Mouse (Mus musculus): ENCODE measurements at regions not wholly inside any gene's neighbourhood (a gene's known extent, or its start where the extent isn't known, plus 50 kb on each side); places are given as distances from the start of the nearest gene placed in this dataset.
A peak's percentile ranks its signal among the peaks of the same experiment; 100 is the strongest.

GRCm38 (mm10) chr10:17201427-17201745 lies 521.6 kb upstream of the Cited2 start:
- Histone ChIP-seq H3K4me2 (no peak overlapping the region), H3K27me3 (no peaks in the 10 kb centered on the region), H3K36me3 (no peaks in the 10 kb centered on the region), H3K9me3 (replicated peaks) (no peaks in the 10 kb centered on the region), H3K9ac (no peak overlapping the region), H3K27ac (no peak overlapping the region), H3K4me3 (replicated peaks) (no peak overlapping the region), H3K4me1 (no peaks in the 10 kb centered on the region)
- 88% methylated on average over 1 of the region's 1 CpGs for WGBS
- ATAC-seq (replicated peaks; ENCODE audit: low FRiP score), result no peak

- no peak for ATAC-seq (replicated peaks; ENCODE audit: low FRiP score)
- Histone ChIP-seq H3K27ac (no peak overlapping the region), H3K4me2 (no peak overlapping the region), H3K4me1 (no peaks in the 10 kb centered on the region), H3K9me3 (replicated peaks) (no peaks in the 10 kb centered on the region), H3K27me3 (no peaks in the 10 kb centered on the region), H3K9ac (no peak overlapping the region), H3K36me3 (no peaks in the 10 kb centered on the region), H3K4me3 (replicated peaks) (no peak overlapping the region)
- WGBS, result 35% methylated on average over 4 of the region's 4 CpGs
These were observed 520.2 kb upstream of the Cited2 start for GRCm38 (mm10) chr10:17202556-17203415.

DNA sequence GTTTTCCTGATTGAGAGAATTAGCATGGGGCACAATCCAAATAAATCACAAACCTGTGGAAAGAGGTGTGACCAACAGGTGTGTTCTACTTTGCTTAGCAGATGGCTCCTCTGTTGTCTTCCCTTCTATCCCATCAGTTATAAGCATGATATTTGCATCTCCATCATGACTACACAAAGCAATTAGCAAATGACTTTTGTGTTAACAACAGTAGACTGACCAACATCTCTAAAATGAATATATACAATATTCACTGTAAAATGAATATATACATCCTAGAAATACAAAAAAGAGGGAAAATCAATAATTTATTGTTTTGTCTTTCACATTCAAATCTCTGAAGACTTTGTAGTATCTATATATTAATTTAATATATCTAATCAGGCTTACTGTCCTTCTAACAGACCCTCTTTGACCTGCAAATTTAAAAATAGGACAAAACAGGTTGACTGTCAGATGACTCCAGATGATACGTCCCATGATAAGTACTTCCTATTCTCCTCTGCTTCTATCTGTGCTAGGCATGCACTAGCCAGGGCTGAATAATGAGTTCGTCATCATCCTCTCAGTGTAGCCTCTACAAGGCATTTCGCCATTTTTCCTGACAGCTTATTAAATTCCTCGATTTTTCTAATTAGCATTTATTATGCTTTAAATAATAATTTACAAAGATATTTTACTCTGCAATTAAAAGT lies 519.5 kb upstream of the Cited2 start:
- 86% methylated on average over 4 of the region's 4 CpGs for WGBS
- H3K9ac ChIP-seq, result no peak overlapping the region
- no peak overlapping the region for H3K4me2 ChIP-seq
- ATAC-seq (replicated peaks; ENCODE audit: low FRiP score), result no peak
- H3K4me3 ChIP-seq (replicated peaks), result no peak overlapping the region
- H3K27me3 ChIP-seq, result no peaks in the 10 kb centered on the region
- H3K9me3 ChIP-seq (replicated peaks), result no peaks in the 10 kb centered on the region
- no peaks in the 10 kb centered on the region for H3K4me1 ChIP-seq
- no peak overlapping the region for H3K27ac ChIP-seq
- H3K36me3 ChIP-seq, result no peaks in the 10 kb centered on the region

GRCm38 (mm10) chr10:17204153-17204552 lies 518.9 kb upstream of the Cited2 start:
- Histone ChIP-seq H3K4me1 (no peaks in the 10 kb centered on the region), H3K9me3 (replicated peaks) (no peaks in the 10 kb centered on the region), H3K9ac (no peak overlapping the region), H3K4me2 (no peak overlapping the region), H3K4me3 (replicated peaks) (no peak overlapping the region), H3K27me3 (no peaks in the 10 kb centered on the region), H3K36me3 (no peaks in the 10 kb centered on the region), H3K27ac (no peak overlapping the region)
- ATAC-seq (replicated peaks; ENCODE audit: low FRiP score), result no peak
- WGBS, result 94% methylated on average over 1 of the region's 1 CpGs

DNA sequence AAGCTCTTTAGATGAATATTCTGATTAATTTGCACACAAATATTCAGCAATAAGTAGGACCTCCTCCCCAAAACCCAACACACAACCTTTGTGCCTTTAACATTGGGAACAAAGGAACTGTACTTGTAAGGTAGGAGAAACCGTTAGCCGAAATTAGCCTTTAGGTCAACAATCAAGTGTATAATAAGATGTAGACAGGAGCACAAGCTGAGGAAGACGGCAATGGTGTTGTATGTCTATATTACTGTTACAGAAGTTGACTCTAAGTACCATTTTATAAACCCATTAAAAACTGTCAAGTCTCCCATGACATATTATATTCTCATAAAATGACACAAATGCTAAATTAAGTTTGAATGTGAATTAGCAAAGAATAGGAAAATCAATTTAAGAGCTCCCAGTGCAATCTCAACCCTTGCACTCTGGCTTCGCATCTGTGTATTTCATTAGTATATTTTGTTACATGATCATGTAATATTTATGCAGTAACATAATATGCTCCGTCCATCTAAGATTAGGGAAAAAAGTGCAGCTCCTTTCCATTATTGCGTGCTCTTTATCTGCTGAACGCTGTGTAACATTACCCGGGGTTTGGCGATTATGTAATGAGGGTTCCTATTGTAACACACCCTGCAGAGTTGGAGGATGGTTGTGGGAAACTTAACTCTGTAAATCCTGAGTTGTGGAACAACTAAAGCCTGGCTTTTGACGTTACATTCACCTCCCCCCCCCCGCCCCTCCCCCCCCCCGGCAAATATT lies 510.3 kb upstream of the Cited2 start:
- Histone ChIP-seq H3K27ac (no peak overlapping the region), H3K9me3 (replicated peaks) (no peaks in the 10 kb centered on the region), H3K27me3 (no peaks in the 10 kb centered on the region), H3K36me3 (no peaks in the 10 kb centered on the region), H3K4me1 (peaks cover 5% of the 10 kb centered on the region; the same call in 1 of the 2 replicates), H3K4me2 (peak overlapping the region; percentile 30), H3K9ac (no peak overlapping the region), H3K4me3 (replicated peaks) (no peak overlapping the region)
- peak; percentile 79 for ATAC-seq (replicated peaks; ENCODE audit: low FRiP score)
- WGBS, result 30% methylated on average over 11 of the region's 12 CpGs

DNA sequence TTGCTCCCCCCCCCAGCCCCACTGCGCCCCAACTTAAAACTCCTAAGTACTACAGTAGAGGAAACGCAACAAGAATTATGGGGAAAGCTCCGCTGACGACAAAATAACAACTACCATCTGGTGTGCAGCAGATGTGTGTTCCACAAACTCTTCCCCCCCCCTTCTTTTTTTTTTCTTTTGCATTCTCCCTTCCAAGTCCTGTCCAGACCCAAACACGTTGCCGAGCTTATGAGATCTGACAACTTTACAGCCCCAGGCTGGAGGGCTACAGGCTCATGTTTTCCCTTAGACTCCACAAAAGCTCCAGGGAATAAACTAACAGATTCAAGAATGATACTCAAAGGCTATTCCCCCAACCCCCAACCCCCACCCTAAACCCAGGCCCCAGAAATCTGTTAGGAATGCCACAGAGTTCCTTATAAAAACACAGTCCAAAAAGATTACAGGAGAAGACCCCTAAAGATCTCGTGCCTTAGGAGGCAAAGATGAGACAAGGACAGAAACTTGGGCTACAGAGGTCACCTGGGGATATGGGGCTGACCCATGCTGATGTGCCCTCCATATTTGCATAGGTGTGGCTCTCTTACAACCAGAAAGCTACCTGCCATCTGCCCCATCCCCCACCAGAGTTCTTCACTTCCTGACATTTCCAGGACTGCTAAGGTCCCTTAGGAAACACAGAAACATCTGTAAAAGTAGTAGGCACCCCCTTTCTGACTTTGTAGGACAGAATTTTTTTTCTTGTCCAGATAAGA lies 509.5 kb upstream of the Cited2 start:
- no peaks in the 10 kb centered on the region for H3K9me3 ChIP-seq (replicated peaks)
- 20% methylated on average over 7 of the region's 7 CpGs for WGBS
- peak; percentile 75 for ATAC-seq (replicated peaks; ENCODE audit: low FRiP score)
- peaks cover 5% of the 10 kb centered on the region; the same call in 1 of the 2 replicates for H3K4me1 ChIP-seq
- H3K9ac ChIP-seq, result no peak overlapping the region
- H3K4me3 ChIP-seq (replicated peaks), result no peak overlapping the region
- H3K27me3 ChIP-seq, result no peaks in the 10 kb centered on the region
- peak overlapping the region; percentile 56; the same call in 1 of the 2 replicates for H3K27ac ChIP-seq
- peak overlapping the region; percentile 30 for H3K4me2 ChIP-seq
- no peaks in the 10 kb centered on the region for H3K36me3 ChIP-seq

GRCm38 (mm10) chr10:17214065-17214440 lies 509.0 kb upstream of the Cited2 start:
- Histone ChIP-seq H3K4me1 (peaks cover 5% of the 10 kb centered on the region; the same call in 1 of the 2 replicates), H3K9ac (no peak overlapping the region), H3K4me2 (no peak overlapping the region), H3K9me3 (replicated peaks) (no peaks in the 10 kb centered on the region), H3K27me3 (no peaks in the 10 kb centered on the region), H3K4me3 (replicated peaks) (no peak overlapping the region), H3K27ac (0 out of 2 replicates have a peak overlapping the region, but pooled peaks have one; percentile 56), H3K36me3 (no peaks in the 10 kb centered on the region)
- no peak for ATAC-seq (replicated peaks; ENCODE audit: low FRiP score)
- 51% methylated on average over 2 of the region's 2 CpGs for WGBS

- H3K9ac ChIP-seq, result no peak overlapping the region
- H3K4me1 ChIP-seq, result peaks cover 5% of the 10 kb centered on the region; the same call in 1 of the 2 replicates
- no peak overlapping the region for H3K4me2 ChIP-seq
- no peak for ATAC-seq (replicated peaks; ENCODE audit: low FRiP score)
- no peaks in the 10 kb centered on the region for H3K9me3 ChIP-seq (replicated peaks)
- H3K27me3 ChIP-seq, result no peaks in the 10 kb centered on the region
- no peak overlapping the region for H3K4me3 ChIP-seq (replicated peaks)
- WGBS, result 55% methylated on average over 3 of the region's 3 CpGs
- H3K36me3 ChIP-seq, result no peaks in the 10 kb centered on the region
- H3K27ac ChIP-seq, result no peak overlapping the region
These were observed 508.0 kb upstream of the Cited2 start for GRCm38 (mm10) chr10:17215029-17215428.

- Histone ChIP-seq H3K9me3 (replicated peaks) (no peaks in the 10 kb centered on the region), H3K27ac (no peak overlapping the region), H3K4me1 (no peaks in the 10 kb centered on the region), H3K36me3 (no peaks in the 10 kb centered on the region), H3K4me3 (replicated peaks) (no peak overlapping the region), H3K9ac (no peak overlapping the region), H3K4me2 (no peak overlapping the region), H3K27me3 (no peaks in the 10 kb centered on the region)
- no peak for ATAC-seq (replicated peaks; ENCODE audit: low FRiP score)
- 43% methylated on average over 2 of the region's 2 CpGs for WGBS
These were observed 501.5 kb upstream of the Cited2 start for GRCm38 (mm10) chr10:17221495-17221894.

- H3K4me2 ChIP-seq, result no peak overlapping the region
- peaks cover 9% of the 10 kb centered on the region for H3K4me1 ChIP-seq
- no peak overlapping the region for H3K27ac ChIP-seq
- 92% methylated on average over 1 of the region's 1 CpGs for WGBS
- no peaks in the 10 kb centered on the region for H3K9me3 ChIP-seq (replicated peaks)
- no peak overlapping the region for H3K4me3 ChIP-seq (replicated peaks)
- ATAC-seq (replicated peaks; ENCODE audit: low FRiP score), result no peak
- H3K36me3 ChIP-seq, result no peaks in the 10 kb centered on the region
- H3K9ac ChIP-seq, result no peak overlapping the region
- H3K27me3 ChIP-seq, result no peaks in the 10 kb centered on the region
These were observed 497.3 kb upstream of the Cited2 start for GRCm38 (mm10) chr10:17225727-17226126.

DNA sequence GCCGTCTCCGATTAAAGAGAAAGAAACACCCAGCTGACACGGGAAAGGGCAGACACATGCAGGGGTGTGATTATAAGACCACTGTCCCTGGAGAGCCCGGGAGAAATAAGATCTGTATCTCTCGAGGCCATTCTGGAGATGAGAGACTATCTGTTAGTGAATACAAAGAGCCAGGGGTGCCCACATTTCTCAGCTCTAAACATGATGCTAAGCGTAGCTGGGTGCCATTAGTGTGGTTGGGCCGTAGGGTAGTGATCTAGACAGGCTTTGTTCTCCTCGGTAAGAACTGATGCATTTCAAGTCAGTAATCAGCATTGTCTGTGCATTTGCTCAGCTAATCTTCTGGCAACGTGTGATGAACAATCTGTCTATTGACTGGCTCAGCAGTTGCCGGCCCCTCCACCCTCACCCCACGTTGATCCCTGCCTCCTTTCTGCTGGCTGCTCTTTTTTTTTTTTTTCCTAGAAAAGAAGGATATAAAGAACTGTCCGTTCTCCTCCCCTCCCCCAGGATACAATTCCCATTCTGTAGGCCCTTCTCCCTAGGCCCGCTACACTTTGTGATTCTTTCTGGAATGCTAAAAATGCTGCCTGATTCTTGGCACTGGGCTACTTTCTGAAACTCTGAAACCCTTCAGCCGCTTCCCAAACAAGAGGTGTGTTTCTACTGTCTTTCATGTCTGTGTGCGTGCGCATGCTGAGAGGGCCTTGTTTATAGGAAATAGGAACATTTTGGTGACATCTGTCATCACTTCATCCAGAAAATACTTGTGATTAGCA lies 492.8 kb upstream of the Cited2 start:
- no peaks in the 10 kb centered on the region for H3K9me3 ChIP-seq (replicated peaks)
- no peaks in the 10 kb centered on the region for H3K27me3 ChIP-seq
- peaks cover 10% of the 10 kb centered on the region for H3K4me1 ChIP-seq
- no peak overlapping the region; the same call in 1 of the 2 replicates for H3K27ac ChIP-seq
- ATAC-seq (replicated peaks; ENCODE audit: low FRiP score), result peak; percentile 70
- H3K4me2 ChIP-seq, result peak overlapping the region; percentile 26
- no peak overlapping the region for H3K9ac ChIP-seq
- WGBS, result 23% methylated on average over 16 of the region's 16 CpGs
- no peak overlapping the region for H3K4me3 ChIP-seq (replicated peaks)
- no peaks in the 10 kb centered on the region for H3K36me3 ChIP-seq
